Mouse (Mus musculus) embryonic facial prominence, embryonic 10.5 days (tissue): Measurements from ENCODE around the gene 4933424G06Rik. TPM values are rescaled to one million over a fixed set of nuclear protein-coding genes. Genes with fewer than 3 reads are reported as not detected.

Experiments
- DNase-seq: peaks from one replicate; pipeline ENCODE4 v3.0.0-alpha.2; 2017; ENCODE audit warnings: low spot score
- H3K27ac ChIP-seq: fragments of 300-500 bp; sonication (generic); replicated peaks from 2 replicates; pipeline ENCODE4 v1.5.1; 2016; ENCODE audit warnings: mild to moderate bottlenecking
- H3K27me3 ChIP-seq: fragments of 300-500 bp; sonication (generic); replicated peaks from 2 replicates; pipeline ENCODE4 v1.6.1; 2016; ENCODE audit warnings: low read depth, mild to moderate bottlenecking; ENCODE audit not compliant: poor library complexity, severe bottlenecking
- H3K36me3 ChIP-seq: fragments of 300-500 bp; sonication (generic); replicated peaks from 2 replicates; pipeline ENCODE4 v1.6.1; 2016; ENCODE audit warnings: mild to moderate bottlenecking, moderate library complexity
- H3K4me1 ChIP-seq: fragments of 300-500 bp; sonication (generic); 2 replicates; pipeline ENCODE4 v1.6.1; 2016
- H3K4me3 ChIP-seq: fragments of 300-500 bp; sonication (generic); 2 replicates; pipeline ENCODE4 v1.5.1; 2016; ENCODE audit warnings: mild to moderate bottlenecking, moderate library complexity
- H3K9me3 ChIP-seq: fragments of 300-500 bp; sonication (generic); 2 replicates; pipeline ENCODE4 v1.6.1; 2016; ENCODE audit warnings: mild to moderate bottlenecking
- WGBS: fragments of 180-500 bp; shearing (Covaris S2); methylation state at CpG from one replicate; pipeline ENCODE4 v1.1.7; 2016; 5-methylcytosine and 5-hydroxymethylcytosine counted together
- polyA plus RNA-seq: library from polyadenylated mRNA; unstranded; fragments of >200 nt; fragmentation: Nextera tagmentation; extraction: Ambion mirVana; gene quantifications from 2 replicates; pipeline ENCODE4 v1.2.1, GENCODE M21; 2016

Gene 4933424G06Rik
- polyA plus RNA-seq, 1 experiment from 2014 or later = not detected

- peak overlapping the region; percentile 85 for H3K27ac ChIP-seq
- peaks cover 27% of the 10 kb centered on the region for H3K36me3 ChIP-seq
These were observed 19.2 kb upstream of the 4933424G06Rik start for GRCm38 (mm10) chr1:36690671-36691235.

GRCm38 (mm10) chr1:36691271-36692155, 18.4 kb upstream of the 4933424G06Rik start, which contains the start of gene Cox5b:
Gene Cox5b (plus strand): TSS chr1:36691449.
- peak within 1 kb of the TSS; percentile 84 for H3K4me3 ChIP-seq
- no peaks in the 10 kb centered on the region for H3K9me3 ChIP-seq
- under 1% methylated on average over 68 of the region's 68 CpGs for WGBS
- H3K27ac ChIP-seq = peak within 1 kb of the TSS; percentile 85
- peaks cover 17% of the 10 kb centered on the region for H3K4me1 ChIP-seq
- H3K27me3 ChIP-seq = no peaks in the 10 kb centered on the region
- H3K36me3 ChIP-seq = peaks cover 27% of the 10 kb centered on the region
- DNase-seq = peak; percentile 98

More at GRCm38 (mm10) chr1:36690671-36691235, 19.2 kb upstream of the 4933424G06Rik start:
- H3K9me3 ChIP-seq = no peaks in the 10 kb centered on the region
- no peak for DNase-seq
- peaks cover 17% of the 10 kb centered on the region for H3K4me1 ChIP-seq
- H3K4me3 ChIP-seq = peak overlapping the region; percentile 84
- no peaks in the 10 kb centered on the region for H3K27me3 ChIP-seq
- 62% methylated on average over 11 of the region's 11 CpGs for WGBS

- Histone ChIP-seq H3K4me1 (peaks cover 17% of the 10 kb centered on the region), H3K27ac (no peak overlapping the region), H3K4me3 (no peak overlapping the region), H3K36me3 (peaks cover 46% of the 10 kb centered on the region), H3K27me3 (no peaks in the 10 kb centered on the region), H3K9me3 (no peaks in the 10 kb centered on the region)
- DNase-seq = no peak
- WGBS = 90% methylated on average over 6 of the region's 6 CpGs
These were observed 15.1 kb upstream of the 4933424G06Rik start for GRCm38 (mm10) chr1:36694871-36695270.

GRCm38 (mm10) chr1:36696411-36696810, 13.5 kb upstream of the 4933424G06Rik start:
- DNase-seq = no peak
- Histone ChIP-seq H3K36me3 (peaks cover 62% of the 10 kb centered on the region), H3K4me1 (peaks cover 10% of the 10 kb centered on the region), H3K27me3 (no peaks in the 10 kb centered on the region), H3K4me3 (no peak overlapping the region), H3K9me3 (no peaks in the 10 kb centered on the region), H3K27ac (no peak overlapping the region)
- WGBS = 67% methylated on average over 6 of the region's 6 CpGs

GRCm38 (mm10) chr1:36697030-36697429, 12.9 kb upstream of the 4933424G06Rik start:
- Histone ChIP-seq H3K27me3 (no peaks in the 10 kb centered on the region), H3K9me3 (no peaks in the 10 kb centered on the region), H3K36me3 (peaks cover 68% of the 10 kb centered on the region), H3K27ac (no peak overlapping the region), H3K4me3 (no peak overlapping the region), H3K4me1 (peaks cover 7% of the 10 kb centered on the region)
- WGBS = 68% methylated on average over 5 of the region's 5 CpGs
- DNase-seq = no peak

- DNase-seq = no peak
- no peaks in the 10 kb centered on the region for H3K9me3 ChIP-seq
- H3K4me1 ChIP-seq = peaks cover 17% of the 10 kb centered on the region
- H3K27ac ChIP-seq = no peak overlapping the region
- WGBS = 78% methylated on average over 2 of the region's 2 CpGs
- no peak overlapping the region for H3K4me3 ChIP-seq
- H3K27me3 ChIP-seq = no peaks in the 10 kb centered on the region
- peaks cover 60% of the 10 kb centered on the region for H3K36me3 ChIP-seq
These were observed 2.8 kb upstream of the 4933424G06Rik start for GRCm38 (mm10) chr1:36707166-36707565.

GRCm38 (mm10) chr1:36707797-36708196, 2.2 kb upstream of the 4933424G06Rik start:
- H3K27me3 ChIP-seq = no peaks in the 10 kb centered on the region
- H3K36me3 ChIP-seq = peaks cover 54% of the 10 kb centered on the region
- 74% methylated on average over 3 of the region's 3 CpGs for WGBS
- H3K27ac ChIP-seq = no peak overlapping the region
- peaks cover 17% of the 10 kb centered on the region for H3K4me1 ChIP-seq
- H3K9me3 ChIP-seq = no peaks in the 10 kb centered on the region
- DNase-seq = no peak
- H3K4me3 ChIP-seq = peak overlapping the region; percentile 88; the same call in 1 of the 2 replicates

- peaks cover 17% of the 10 kb centered on the region for H3K4me1 ChIP-seq
- DNase-seq = no peak
- H3K4me3 ChIP-seq = peak overlapping the region; percentile 88
- H3K27me3 ChIP-seq = no peaks in the 10 kb centered on the region
- peaks cover 45% of the 10 kb centered on the region for H3K36me3 ChIP-seq
- no peaks in the 10 kb centered on the region for H3K9me3 ChIP-seq
- H3K27ac ChIP-seq = peak overlapping the region; percentile 94
- 80% methylated on average over 1 of the region's 1 CpGs for WGBS
These were observed 1.3 kb upstream of the 4933424G06Rik start for GRCm38 (mm10) chr1:36708626-36709025.

- 1% methylated on average over 33 of the region's 33 CpGs for WGBS
- peak overlapping the region; percentile 94 for H3K27ac ChIP-seq
These were observed 695 bp upstream of the 4933424G06Rik start for GRCm38 (mm10) chr1:36709055-36709853.

GRCm38 (mm10) chr1:36711104-36711503, 1.2 kb downstream of the 4933424G06Rik start:
- 97% methylated on average over 2 of the region's 2 CpGs for WGBS
- H3K36me3 ChIP-seq = peaks cover 20% of the 10 kb centered on the region

More at GRCm38 (mm10) chr1:36709055-36709853, 695 bp upstream of the 4933424G06Rik start:
- H3K36me3 ChIP-seq = peaks cover 39% of the 10 kb centered on the region
- H3K9me3 ChIP-seq = no peaks in the 10 kb centered on the region
- H3K27me3 ChIP-seq = no peaks in the 10 kb centered on the region
- H3K4me3 ChIP-seq = peak overlapping the region; percentile 88
- H3K4me1 ChIP-seq = peaks cover 17% of the 10 kb centered on the region
- DNase-seq = no peak

GRCm38 (mm10) chr1:36714311-36714710, 4.4 kb downstream of the 4933424G06Rik start, which contains the start of gene Actr1b:
Gene Actr1b (minus strand): TSS chr1:36714422.
- no peak within 1 kb of the TSS for H3K27ac ChIP-seq
- no peaks in the 10 kb centered on the region; the same call in 1 of the 2 replicates for H3K4me1 ChIP-seq
- no peaks in the 10 kb centered on the region for H3K9me3 ChIP-seq
- H3K4me3 ChIP-seq = no peak within 1 kb of the TSS
- DNase-seq = no peak
- 82% methylated on average over 5 of the region's 5 CpGs for WGBS
- H3K27me3 ChIP-seq = no peaks in the 10 kb centered on the region
- H3K36me3 ChIP-seq = no peaks in the 10 kb centered on the region

More at GRCm38 (mm10) chr1:36711104-36711503, 1.2 kb downstream of the 4933424G06Rik start:
- Histone ChIP-seq H3K27me3 (no peaks in the 10 kb centered on the region), H3K4me1 (peaks cover 17% of the 10 kb centered on the region), H3K9me3 (no peaks in the 10 kb centered on the region), H3K4me3 (no peak overlapping the region), H3K27ac (no peak overlapping the region)
- DNase-seq = no peak

- H3K4me3 ChIP-seq = no peak overlapping the region
- peaks cover 9% of the 10 kb centered on the region for H3K4me1 ChIP-seq
- WGBS = 92% methylated on average over 1 of the region's 1 CpGs
- H3K36me3 ChIP-seq = no peaks in the 10 kb centered on the region
- H3K27ac ChIP-seq = no peak overlapping the region
- H3K27me3 ChIP-seq = no peaks in the 10 kb centered on the region
- no peaks in the 10 kb centered on the region for H3K9me3 ChIP-seq
- no peak for DNase-seq
These were observed 8.8 kb downstream of the 4933424G06Rik start for GRCm38 (mm10) chr1:36718786-36719185.
